Mouse (Mus musculus) layer of hippocampus, adult 11-12 months (tissue): ENCODE results near the gene Mlh3.

Source experiments
- DNase-seq: peaks from one replicate; pipeline ENCODE4 v3.0.0; 2022; ENCODE audit warnings: low spot score

Mlh3 gene

GRCm38 (mm10) chr12:85227876-85228599, 42.4 kb downstream of the Mlh3 start:
- DNase-seq, result no peak

- DNase-seq, result no peak
These were observed 43.2 kb downstream of the Mlh3 start for GRCm38 (mm10) chr12:85227227-85227626.

- no peak for DNase-seq
These were observed 50.5 kb downstream of the Mlh3 start for GRCm38 (mm10) chr12:85219905-85220290.

- DNase-seq, result peak; percentile 98
These were observed 51.0 kb downstream of the Mlh3 start, which contains the start of gene Eif2b2 for GRCm38 (mm10) chr12:85219236-85219904. Gene Eif2b2 (plus strand): TSS chr12:85219481.

GRCm38 (mm10) chr12:85217733-85218310, 52.6 kb downstream of the Mlh3 start:
- no peak for DNase-seq

- DNase-seq, result no peak
These were observed 55.4 kb downstream of the Mlh3 start for GRCm38 (mm10) chr12:85215031-85215430.

- DNase-seq, result no peak
These were observed 61.7 kb downstream of the Mlh3 start for GRCm38 (mm10) chr12:85208687-85209199.

GRCm38 (mm10) chr12:85205425-85205824, 65.0 kb downstream of the Mlh3 start:
- DNase-seq, result no peak

GRCm38 (mm10) chr12:85204105-85204504, 66.3 kb downstream of the Mlh3 start:
- DNase-seq, result no peak

GRCm38 (mm10) chr12:85203699-85204098, 66.7 kb downstream of the Mlh3 start:
- DNase-seq, result no peak

GRCm38 (mm10) chr12:85202191-85202590, 68.2 kb downstream of the Mlh3 start:
- no peak for DNase-seq

GRCm38 (mm10) chr12:85201830-85202147, 68.6 kb downstream of the Mlh3 start:
- no peak for DNase-seq

- DNase-seq, result no peak
These were observed 69.2 kb downstream of the Mlh3 start for GRCm38 (mm10) chr12:85200929-85201829.

- no peak for DNase-seq
These were observed 70.4 kb downstream of the Mlh3 start for GRCm38 (mm10) chr12:85199954-85200353.

- DNase-seq, result no peak
These were observed 72.5 kb downstream of the Mlh3 start for GRCm38 (mm10) chr12:85197936-85198335.

GRCm38 (mm10) chr12:85197371-85197770, 73.0 kb downstream of the Mlh3 start:
- no peak for DNase-seq

GRCm38 (mm10) chr12:85196191-85196590, 74.2 kb downstream of the Mlh3 start:
- no peak for DNase-seq

- no peak for DNase-seq
These were observed 75.3 kb downstream of the Mlh3 start for GRCm38 (mm10) chr12:85195086-85195485.

GRCm38 (mm10) chr12:85194623-85195018, 75.8 kb downstream of the Mlh3 start:
- peak; percentile 67 for DNase-seq

GRCm38 (mm10) chr12:85193923-85194622, 76.3 kb downstream of the Mlh3 start:
- DNase-seq, result no peak

- no peak for DNase-seq
These were observed 77.3 kb downstream of the Mlh3 start for GRCm38 (mm10) chr12:85193146-85193545.
